Mouse (Mus musculus) forebrain, embryonic 11.5 days (tissue): ENCODE data around the gene Micall1. TPM values are rescaled to one million over a fixed set of nuclear protein-coding genes. Genes with fewer than 3 reads are reported as not detected.

Experiments used
- ATAC-seq: fragments of 200-750 bp; cut with Nextera tagmentation; replicated peaks from 2 replicates; pipeline ENCODE4 v1.8.0; 2017; ENCODE audit warnings: moderate TSS enrichment; ENCODE audit not compliant: low FRiP score
- DNase-seq: peaks from one replicate; pipeline ENCODE4 v3.0.0-alpha.2; 2017; ENCODE audit warnings: low spot score
- H3K27ac ChIP-seq: fragments of 300-500 bp; sonication (generic); 2 replicates; pipeline ENCODE4 v1.5.1; 2014; ENCODE audit warnings: low read depth, low read length
- H3K27me3 ChIP-seq: fragments of 300-500 bp; sonication (generic); 2 replicates; pipeline ENCODE4 v1.6.1; 2014; ENCODE audit warnings: mild to moderate bottlenecking, low read length, mixed read lengths; ENCODE audit not compliant: control insufficient read depth, insufficient read depth
- H3K36me3 ChIP-seq: fragments of 300-500 bp; sonication (generic); 2 replicates; pipeline ENCODE4 v1.6.1; 2014; ENCODE audit warnings: mild to moderate bottlenecking, low read length, moderate library complexity, mixed read lengths; ENCODE audit not compliant: control insufficient read depth, insufficient read depth
- H3K4me1 ChIP-seq: fragments of 300-500 bp; sonication (generic); replicated peaks from 2 replicates; pipeline ENCODE4 v1.6.1; 2014; ENCODE audit warnings: low read length, mixed read lengths; ENCODE audit not compliant: control insufficient read depth, insufficient read depth
- H3K4me2 ChIP-seq: fragments of 300-500 bp; sonication (generic); 2 replicates; pipeline ENCODE4 v1.6.1; 2014; ENCODE audit warnings: low read depth, mild to moderate bottlenecking, low read length, moderate library complexity, mixed read lengths; ENCODE audit not compliant: severe bottlenecking
- H3K4me3 ChIP-seq: fragments of 300-500 bp; sonication (generic); 2 replicates; pipeline ENCODE4 v1.5.1; 2014; ENCODE audit warnings: low read depth, low read length
- H3K9ac ChIP-seq: fragments of 300-500 bp; sonication (generic); 2 replicates; pipeline ENCODE4 v1.6.1; 2014; ENCODE audit warnings: low read length
- H3K9me3 ChIP-seq: fragments of 300-500 bp; sonication (generic); 2 replicates; pipeline ENCODE4 v1.6.1; 2016; ENCODE audit warnings: low read length, mixed read lengths; ENCODE audit not compliant: control insufficient read depth
- WGBS: fragments of 180-500 bp; shearing (Covaris S2); extraction: QIAGEN DNeasy Blood & Tissue Kit; methylation state at CpG from one replicate; pipeline ENCODE4 v1.1.7; 2014; 5-methylcytosine and 5-hydroxymethylcytosine counted together
- polyA plus RNA-seq: library from polyadenylated mRNA; unstranded; fragments of >200 nt; fragmentation: Nextera tagmentation; extraction: Ambion mirVana; gene quantifications from 2 replicates; pipeline ENCODE4 v1.2.1, GENCODE M21; 2014

Gene Micall1
- 6.3 and 7.6 TPM in 2 replicates for polyA plus RNA-seq

GRCm38 (mm10) chr15:79108421-79109320 is at the start of gene Micall1:
TSS of gene Micall1 (plus strand) at chr15:79108898.
- no peaks in the 10 kb centered on the region for H3K9me3 ChIP-seq
- peak; percentile 84 for DNase-seq

DNA sequence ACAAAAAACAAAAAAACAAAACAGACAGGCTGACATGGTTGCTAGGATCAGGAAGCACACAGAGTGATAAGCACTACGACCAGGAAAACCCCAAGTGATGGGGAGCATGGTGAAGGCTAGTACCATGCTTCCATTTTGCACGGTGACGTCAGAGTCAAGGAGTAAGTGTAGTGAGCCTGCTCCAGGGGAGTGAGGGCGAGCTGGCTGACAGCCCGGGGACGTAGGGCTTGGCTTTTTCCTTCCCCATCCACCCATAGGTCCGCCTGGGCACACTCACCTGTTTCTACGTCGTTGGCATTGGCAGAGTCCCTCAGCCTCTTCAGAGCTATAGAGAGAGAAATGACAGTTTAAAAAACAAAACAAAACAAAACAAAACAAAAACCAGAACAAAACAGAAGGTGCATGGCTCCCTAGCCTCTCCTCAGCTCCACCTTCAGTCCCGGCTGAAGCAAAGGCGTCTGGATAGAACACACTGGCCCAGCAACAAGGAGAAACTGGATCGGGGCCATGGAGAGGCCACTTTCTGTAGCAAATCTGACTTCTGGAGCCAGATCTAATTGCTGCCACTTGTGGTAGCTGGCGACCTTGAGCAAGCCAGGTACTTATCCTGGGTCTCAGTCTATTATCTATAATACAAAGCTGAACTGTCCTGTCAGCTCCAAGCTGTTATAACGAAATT is 47.7 kb upstream of the Micall1 start:
- Histone ChIP-seq H3K9ac (no peak overlapping the region), H3K27me3 (no peaks in the 10 kb centered on the region), H3K9me3 (no peaks in the 10 kb centered on the region), H3K27ac (no peak overlapping the region), H3K4me1 (peaks cover 8% of the 10 kb centered on the region; the same call in 1 of the 2 replicates), H3K4me2 (no peak overlapping the region), H3K4me3 (no peak overlapping the region; the same call in 1 of the 2 replicates), H3K36me3 (peaks cover 5% of the 10 kb centered on the region; the same call in 1 of the 2 replicates)
- ATAC-seq (no peak), DNase-seq (no peak)
- 82% methylated on average over 14 of the region's 14 CpGs for WGBS

More at GRCm38 (mm10) chr15:79108421-79109320, at the start of gene Micall1:
- under 1% methylated on average over 75 of the region's 85 CpGs for WGBS
- H3K27ac ChIP-seq, result no peak within 1 kb of the TSS
- H3K9ac ChIP-seq, result peak within 1 kb of the TSS; percentile 90
- H3K4me3 ChIP-seq, result peak within 1 kb of the TSS; percentile 83
- peak within 1 kb of the TSS; percentile 96 for H3K4me2 ChIP-seq
- peaks cover 3% of the 10 kb centered on the region for H3K27me3 ChIP-seq
- peak; percentile 82 for ATAC-seq
- no peaks in the 10 kb centered on the region for H3K36me3 ChIP-seq
- peaks cover 9% of the 10 kb centered on the region; the same call in 1 of the 2 replicates for H3K4me1 ChIP-seq

- Histone ChIP-seq H3K4me1 (peaks cover 8% of the 10 kb centered on the region; the same call in 1 of the 2 replicates), H3K36me3 (peaks cover 2% of the 10 kb centered on the region; the same call in 1 of the 2 replicates), H3K27me3 (no peaks in the 10 kb centered on the region), H3K27ac (peak within 1 kb of the TSS; percentile 37; the same call in 1 of the 2 replicates), H3K4me3 (peak within 1 kb of the TSS; percentile 75), H3K9me3 (no peaks in the 10 kb centered on the region), H3K4me2 (peak within 1 kb of the TSS; percentile 75), H3K9ac (peak within 1 kb of the TSS; percentile 85)
- DNase-seq (peak; percentile 98), ATAC-seq (peak; percentile 100)
- WGBS, result under 1% methylated on average over 80 of the region's 80 CpGs
Observed at GRCm38 (mm10) chr15:79062376-79063159, 46.1 kb upstream of the Micall1 start, which contains the start of gene Ankrd54. TSS of gene Ankrd54 (minus strand) at chr15:79062893.

GRCm38 (mm10) chr15:79063160-79063740 is 45.4 kb upstream of the Micall1 start:
- Histone ChIP-seq H3K27me3 (no peaks in the 10 kb centered on the region), H3K9me3 (no peaks in the 10 kb centered on the region), H3K36me3 (peaks cover 2% of the 10 kb centered on the region; the same call in 1 of the 2 replicates), H3K4me3 (peak overlapping the region; percentile 26; the same call in 1 of the 2 replicates), H3K4me1 (peaks cover 8% of the 10 kb centered on the region; the same call in 1 of the 2 replicates), H3K4me2 (peak overlapping the region; percentile 58), H3K27ac (no peak overlapping the region), H3K9ac (peak overlapping the region; percentile 20; the same call in 1 of the 2 replicates)
- ATAC-seq, result no peak
- DNase-seq, result no peak
- 10% methylated on average over 14 of the region's 14 CpGs for WGBS

DNA sequence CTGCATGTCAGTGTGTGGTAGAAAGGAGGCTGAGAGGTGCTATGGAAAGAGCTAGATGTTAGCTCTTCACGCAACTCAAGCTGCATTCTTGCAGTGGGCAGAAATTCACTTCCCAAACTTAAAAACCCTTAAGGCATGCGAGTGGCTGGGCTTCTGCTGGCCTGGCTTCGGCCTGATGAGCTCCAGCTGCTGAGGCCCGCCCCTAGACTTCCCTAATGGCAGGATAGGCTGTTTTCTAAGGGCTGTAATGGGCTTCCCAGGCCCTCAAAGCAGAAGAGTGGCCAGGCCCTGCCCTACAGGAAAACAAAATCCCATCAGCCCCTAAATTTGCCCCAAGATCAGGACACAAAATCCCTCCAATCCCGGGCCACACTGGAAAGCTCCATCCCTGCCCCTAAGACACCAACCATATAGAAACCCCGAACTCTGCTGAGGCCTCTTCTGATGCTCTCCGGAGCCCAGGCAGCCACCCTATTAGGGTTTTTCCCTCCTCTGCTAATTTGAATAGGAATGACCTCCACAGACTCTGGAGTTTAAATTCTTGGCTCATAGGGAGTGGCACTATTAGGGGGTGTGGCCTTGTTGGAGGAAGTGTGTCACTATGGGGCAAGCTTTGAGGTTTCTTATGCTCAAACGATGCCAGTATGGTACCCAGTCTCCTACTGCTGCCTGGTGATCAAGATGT is 43.5 kb upstream of the Micall1 start:
- DNase-seq (no peak), ATAC-seq (no peak)
- Histone ChIP-seq H3K36me3 (no peaks in the 10 kb centered on the region), H3K9ac (no peak overlapping the region), H3K4me3 (no peak overlapping the region), H3K4me1 (peaks cover 8% of the 10 kb centered on the region; the same call in 1 of the 2 replicates), H3K9me3 (no peaks in the 10 kb centered on the region), H3K4me2 (no peak overlapping the region), H3K27ac (no peak overlapping the region), H3K27me3 (no peaks in the 10 kb centered on the region)
- WGBS, result 68% methylated on average over 8 of the region's 8 CpGs

- Histone ChIP-seq H3K9me3 (no peaks in the 10 kb centered on the region), H3K4me1 (peaks cover 7% of the 10 kb centered on the region; the same call in 1 of the 2 replicates), H3K27me3 (no peaks in the 10 kb centered on the region), H3K4me2 (no peak overlapping the region), H3K4me3 (no peak overlapping the region), H3K9ac (no peak overlapping the region), H3K36me3 (no peaks in the 10 kb centered on the region), H3K27ac (no peak overlapping the region)
- WGBS, result 52% methylated on average over 2 of the region's 2 CpGs
- ATAC-seq, result no peak
- no peak for DNase-seq
Observed at GRCm38 (mm10) chr15:79066276-79066675, 42.4 kb upstream of the Micall1 start.

- no peak overlapping the region for H3K27ac ChIP-seq
- ATAC-seq (no peak), DNase-seq (no peak)
- no peaks in the 10 kb centered on the region for H3K9me3 ChIP-seq
- H3K27me3 ChIP-seq, result no peaks in the 10 kb centered on the region
- no peaks in the 10 kb centered on the region for H3K4me1 ChIP-seq
- no peak overlapping the region for H3K4me3 ChIP-seq
- no peaks in the 10 kb centered on the region for H3K36me3 ChIP-seq
- no peak overlapping the region for H3K4me2 ChIP-seq
- WGBS, result 81% methylated on average over 3 of the region's 3 CpGs
- no peak overlapping the region; the same call in 1 of the 2 replicates for H3K9ac ChIP-seq
Observed at GRCm38 (mm10) chr15:79067631-79068030, 41.1 kb upstream of the Micall1 start.
